Mouse (Mus musculus): Measurements from ENCODE around the gene Vgll3.

Vgll3 gene

DNA sequence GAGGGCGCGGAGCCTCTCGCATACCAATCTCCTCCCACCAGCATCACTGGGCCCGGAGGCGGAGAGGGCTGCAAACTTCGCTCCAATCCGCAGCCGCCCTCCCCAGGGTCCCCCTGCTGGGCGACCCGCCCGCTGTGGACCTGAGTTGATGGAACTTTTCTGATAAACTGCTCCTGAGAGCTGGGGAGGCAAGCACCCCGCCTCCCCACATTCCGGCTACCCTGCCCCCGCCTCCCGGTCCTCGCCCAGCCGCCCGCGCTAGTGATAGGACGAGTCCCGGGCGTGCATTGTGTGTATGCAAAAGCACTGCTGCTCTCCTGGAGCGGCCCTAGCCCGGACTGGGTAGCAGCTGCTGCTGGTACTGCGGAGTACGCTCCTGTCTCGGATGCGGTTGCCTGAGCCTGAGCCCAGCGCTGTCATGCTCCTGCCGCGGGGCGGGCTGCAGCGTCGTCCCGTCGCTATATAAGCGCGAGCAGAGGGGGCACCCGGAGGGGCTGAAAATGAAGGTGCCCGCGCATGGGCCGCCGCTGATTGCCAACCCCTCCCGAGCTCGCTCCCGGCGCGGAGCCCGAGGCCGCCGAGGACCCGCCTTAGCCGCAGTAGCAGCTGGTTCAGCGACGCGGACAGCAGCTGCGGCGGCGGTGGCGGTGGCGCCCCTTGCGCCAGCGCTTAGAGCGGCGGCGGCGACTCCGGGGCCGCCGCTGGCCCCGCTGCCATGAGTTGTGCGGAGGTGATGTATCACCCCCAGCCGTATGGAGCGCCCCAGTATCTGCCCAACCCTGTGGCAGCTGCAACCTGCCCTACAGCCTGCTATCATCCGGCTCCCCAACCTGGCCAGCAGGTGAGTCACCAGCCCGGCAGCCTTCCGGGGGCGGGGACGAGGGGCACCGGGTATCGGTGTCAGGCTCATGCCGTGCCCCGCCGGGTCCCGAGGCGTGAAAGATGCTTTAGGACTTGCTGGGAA is at the start of gene Vgll3:
Gene Vgll3, plus strand, starts transcription at position 340 of the 964 bp plus-strand sequence.
- POLR2A ChIA-PET: interaction anchor here in 3 of 4 experiments (1.0 to 1.4 kb wide), 4 partner anchors 9 to 256 kb away, joined by 3 to 4 read pairs (median 3); no protein-coding TSS in a partner anchor
- CTCF ChIA-PET: interaction anchor here in 1 of 4 experiments (1.3 kb wide), 1 partner anchor 13 kb away, joined by 4 read pairs; no protein-coding TSS in a partner anchor

DNA sequence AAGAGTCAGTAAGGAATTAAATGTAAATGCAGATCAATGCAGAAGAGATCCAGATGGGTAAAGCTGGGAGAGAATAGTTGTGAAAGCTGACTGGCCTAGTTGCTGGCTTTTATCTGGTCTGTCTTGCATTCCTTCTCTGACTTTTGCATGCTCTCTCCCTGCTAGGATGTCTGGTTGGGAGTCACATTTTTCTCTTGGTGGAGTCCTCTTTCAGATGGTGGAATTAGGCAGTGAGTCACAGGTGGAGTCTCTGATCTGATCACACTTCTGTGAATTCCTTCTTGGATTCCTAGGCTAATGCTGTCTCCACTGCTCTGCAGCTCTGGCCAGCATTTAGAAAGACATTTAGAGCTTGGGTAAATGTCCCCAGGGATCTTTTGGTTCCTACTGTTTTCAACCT is 49.1 kb upstream of the Vgll3 start:
- CTCF ChIA-PET: no interaction called here
- POLR2A ChIA-PET: no interaction called here

DNA sequence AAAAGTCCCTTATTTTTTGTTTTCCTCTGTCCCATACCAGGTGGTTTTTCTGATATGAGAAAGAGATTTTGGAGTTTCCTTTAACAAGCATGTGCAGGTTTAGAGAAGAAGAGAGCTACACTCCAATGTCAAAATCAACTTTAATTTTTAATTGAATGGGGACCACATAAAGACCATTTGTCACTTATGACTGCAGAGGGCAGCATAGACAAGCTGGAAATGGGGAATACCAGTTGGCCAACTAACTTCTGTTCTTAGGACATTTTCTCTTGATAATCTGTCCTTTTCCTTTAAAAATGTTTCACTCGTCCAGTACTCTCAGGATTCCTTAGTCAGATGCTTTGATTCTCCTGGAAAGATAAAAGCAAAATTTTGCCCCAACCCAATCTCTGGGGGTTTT is 29.1 kb upstream of the Vgll3 start:
- ChIA-PET CTCF (interaction anchor here in 1 of 4 experiments (0.6 to 0.7 kb wide), 2 partner anchors 218 to 220 kb away, joined by 3 to 5 read pairs; no protein-coding TSS in a partner anchor), POLR2A (no interaction called here)

DNA sequence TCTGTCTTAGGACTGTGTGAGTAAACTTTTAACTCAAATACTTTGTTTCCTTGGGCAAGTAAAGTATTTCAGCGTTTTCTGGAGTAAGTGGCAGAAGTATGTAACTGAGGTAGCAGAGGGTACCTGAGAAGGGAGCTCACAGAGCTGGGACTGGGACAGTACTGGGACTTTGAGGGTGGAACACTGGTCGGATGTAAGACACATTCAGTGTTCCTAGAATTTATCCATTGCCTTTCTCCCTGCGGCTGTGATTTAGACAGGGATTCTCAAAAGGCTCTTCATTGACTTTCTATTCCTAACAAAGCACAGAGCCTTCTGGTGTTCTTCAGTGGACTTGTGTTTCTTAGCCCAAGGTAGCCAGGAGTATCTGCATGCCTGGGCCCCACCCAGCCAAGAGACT is 1.0 kb downstream of the Vgll3 start:
- POLR2A ChIA-PET: interaction anchor here in 2 of 4 experiments (1.0 to 1.4 kb wide), 3 partner anchors 8 to 257 kb away, joined by 3 to 4 read pairs (median 3); no protein-coding TSS in a partner anchor
- CTCF ChIA-PET: interaction anchor here in 1 of 4 experiments (1.3 kb wide), 1 partner anchor 12 kb away, joined by 4 read pairs; no protein-coding TSS in a partner anchor

DNA sequence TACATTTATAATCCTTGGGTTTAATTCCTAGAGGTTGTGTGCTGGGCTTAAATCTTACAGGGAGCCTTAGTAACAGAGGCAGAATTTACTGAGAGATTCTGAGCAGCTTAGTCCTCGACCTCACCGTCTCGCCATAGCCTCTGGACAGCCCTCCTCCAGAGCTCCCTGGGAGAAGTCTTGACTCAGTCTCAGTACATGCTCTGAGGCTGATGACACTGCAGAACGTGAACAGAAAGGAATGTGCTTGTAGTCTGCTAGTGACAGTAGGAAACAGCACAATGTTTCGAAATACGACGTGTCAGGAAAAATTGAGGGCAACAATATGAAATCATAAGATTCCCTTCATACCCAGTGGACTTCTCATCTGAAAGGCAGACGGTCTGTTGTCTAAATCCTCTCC is 3.7 kb downstream of the Vgll3 start:
- POLR2A ChIA-PET: interaction anchor here in 1 of 4 experiments (0.5 kb wide), 1 partner anchor 191 kb away, joined by 5 read pairs; no protein-coding TSS in a partner anchor
- CTCF ChIA-PET: no interaction called here

DNA sequence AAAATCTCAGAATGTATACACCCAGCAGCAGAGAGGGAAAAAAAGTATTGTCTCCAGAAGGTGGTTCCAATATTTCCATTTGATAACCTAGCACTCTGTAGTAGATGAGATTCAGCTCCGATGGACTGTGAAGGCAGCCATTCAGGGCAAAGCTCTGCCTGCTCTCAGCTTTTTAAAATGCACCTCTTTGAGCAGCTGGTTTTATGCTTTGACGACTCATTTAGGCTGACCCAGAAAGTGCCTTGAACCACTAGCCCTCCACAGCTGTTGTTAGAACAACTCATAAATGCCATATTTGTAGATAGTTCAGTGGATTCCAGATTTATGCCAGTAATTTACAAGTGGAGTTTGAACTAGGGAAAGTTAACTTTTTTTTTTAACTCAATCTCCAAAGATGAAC is 5.7 kb downstream of the Vgll3 start:
- ChIA-PET CTCF (no interaction called here), POLR2A (no interaction called here)

DNA sequence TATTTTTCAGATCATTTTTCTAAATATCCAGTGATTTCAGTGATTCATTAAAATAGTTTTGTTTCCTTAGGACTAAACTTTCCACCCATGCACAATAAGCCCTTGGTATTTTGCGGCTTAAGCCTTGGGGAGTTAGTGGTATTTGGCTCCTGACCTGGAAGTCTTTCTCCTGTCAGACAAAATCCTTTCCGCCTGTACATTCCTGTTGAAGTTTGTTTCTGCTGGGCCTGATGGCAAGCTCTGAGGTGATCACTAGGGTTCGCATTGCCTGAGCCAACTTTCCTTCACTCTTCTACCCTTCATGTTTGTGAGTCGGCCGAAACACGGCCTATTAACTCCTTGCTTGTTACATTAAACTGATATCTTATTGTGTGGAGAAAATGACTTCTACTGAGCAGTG is 8.7 kb downstream of the Vgll3 start:
- CTCF ChIA-PET: no interaction called here
- POLR2A ChIA-PET: interaction anchor here in 1 of 4 experiments (1.5 kb wide), 1 partner anchor 8 kb away, joined by 3 read pairs; the partner anchor contains the start of gene Vgll3

DNA sequence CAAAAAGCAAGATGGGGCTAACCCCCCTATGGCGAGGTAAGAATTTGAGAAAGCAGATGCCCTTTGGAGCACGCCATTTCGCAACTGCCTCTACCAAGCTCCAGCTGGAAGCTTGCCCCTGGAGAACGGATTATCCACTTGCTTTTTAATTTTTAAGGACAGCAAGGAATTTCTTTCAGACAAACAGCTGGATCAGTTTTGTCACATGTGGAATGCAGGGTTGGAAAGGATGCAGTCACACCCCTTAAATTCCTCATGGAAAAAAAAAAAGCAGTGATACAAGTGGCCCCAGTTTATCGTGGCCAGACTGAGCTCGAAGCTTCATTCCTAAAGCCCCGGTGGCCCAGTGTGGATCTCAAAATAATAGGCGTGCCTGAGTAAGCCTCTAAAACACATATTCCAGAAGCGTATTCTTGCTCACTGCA is 13.1 kb downstream of the Vgll3 start:
- ChIA-PET POLR2A (no interaction called here), CTCF (interaction anchor here in 2 of 4 experiments (0.6 to 1.1 kb wide), 2 partner anchors 13 to 23 kb away, joined by 4 read pairs; partner anchors contain the start of gene Vgll3 (in 1 of the 2))

DNA sequence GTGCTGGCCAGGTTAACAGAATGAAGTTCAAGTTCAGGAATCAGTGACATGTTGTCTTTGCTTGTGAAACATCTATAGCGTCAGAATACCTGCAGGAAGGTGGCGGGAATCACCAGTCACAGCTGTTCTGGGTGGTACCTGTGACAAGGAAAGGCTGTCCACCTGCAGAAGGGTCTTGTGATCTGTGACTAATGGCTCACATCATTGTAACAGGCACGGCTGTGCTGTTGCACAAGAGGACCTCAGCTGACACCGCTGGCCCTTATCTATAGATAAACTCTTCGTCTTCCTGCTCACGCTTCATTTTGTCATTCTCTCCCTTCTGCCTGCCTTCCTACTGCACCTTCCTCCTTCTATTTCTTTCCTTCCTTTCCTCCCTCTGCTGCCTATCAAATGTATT is 14.0 kb downstream of the Vgll3 start:
- CTCF ChIA-PET: no interaction called here

DNA sequence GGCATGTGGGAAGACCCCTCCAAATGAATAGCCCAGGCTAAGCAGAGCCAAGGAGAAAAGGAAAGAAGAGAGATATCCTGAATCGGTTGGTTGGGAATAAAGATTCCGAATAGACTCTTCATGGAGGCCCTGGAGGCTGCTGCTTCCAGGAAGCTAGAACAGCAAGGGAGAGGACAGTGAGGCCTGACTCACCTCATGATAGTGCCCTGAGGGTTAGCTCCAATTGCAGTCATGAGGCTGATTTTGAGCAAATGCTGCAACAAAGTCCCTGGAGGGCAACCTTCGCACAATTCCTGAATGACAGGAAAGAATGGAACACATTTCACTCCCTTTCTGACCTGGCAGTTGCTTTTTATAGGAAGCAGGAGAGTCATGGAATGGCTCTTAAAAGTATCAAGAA is 19.7 kb downstream of the Vgll3 start:
- ChIA-PET POLR2A (interaction anchor here in 1 of 4 experiments (0.9 kb wide), 1 partner anchor 19 kb away, joined by 3 read pairs; the partner anchor contains the start of gene Vgll3), CTCF (no interaction called here)

More for the DNA sequence above, 14.0 kb downstream of the Vgll3 start:
- POLR2A ChIA-PET: interaction anchor here in 1 of 4 experiments (0.6 kb wide), 1 partner anchor 314 kb away, joined by 3 read pairs; no protein-coding TSS in a partner anchor

DNA sequence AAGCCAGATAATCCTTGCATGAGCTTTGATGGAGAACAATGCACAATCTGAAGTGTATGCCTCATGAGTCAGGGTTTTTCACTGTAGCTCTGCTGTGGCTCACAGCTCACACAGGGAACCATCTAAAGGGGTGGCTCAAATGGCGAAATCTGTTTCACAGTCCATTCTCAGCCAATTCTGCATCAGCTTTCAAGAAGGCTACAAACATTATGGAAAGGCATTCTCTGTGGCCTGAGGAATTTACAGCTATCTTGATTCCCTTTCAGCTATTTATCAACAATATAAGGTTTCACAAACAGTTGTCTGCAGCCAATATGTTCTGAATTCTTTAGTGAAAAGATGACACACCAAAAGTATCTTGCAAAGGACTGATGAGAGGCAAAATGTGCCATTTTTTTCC is 35.1 kb downstream of the Vgll3 start:
- CTCF ChIA-PET: no interaction called here
- POLR2A ChIA-PET: no interaction called here

DNA sequence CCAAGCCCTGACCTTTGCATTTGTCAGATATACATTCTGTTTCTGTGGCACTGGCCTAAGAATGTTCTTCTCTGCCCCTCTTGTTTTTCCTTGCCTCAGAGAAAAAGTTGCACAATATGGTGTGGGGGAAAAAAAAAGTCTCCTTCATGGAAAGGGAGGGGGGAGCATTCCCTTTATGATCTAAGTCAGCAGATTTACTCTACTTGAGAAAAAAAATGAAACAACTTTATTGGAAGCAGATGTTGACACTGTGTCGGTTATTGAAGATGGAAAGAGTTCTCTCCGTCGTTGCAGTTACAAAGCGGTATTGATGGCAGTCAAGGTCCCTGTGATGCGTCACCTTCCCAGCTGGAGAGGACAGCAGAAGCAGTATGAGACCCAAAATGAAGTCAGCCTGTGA is 49.4 kb downstream of the Vgll3 start:
- ChIA-PET CTCF (no interaction called here), POLR2A (no interaction called here)

DNA sequence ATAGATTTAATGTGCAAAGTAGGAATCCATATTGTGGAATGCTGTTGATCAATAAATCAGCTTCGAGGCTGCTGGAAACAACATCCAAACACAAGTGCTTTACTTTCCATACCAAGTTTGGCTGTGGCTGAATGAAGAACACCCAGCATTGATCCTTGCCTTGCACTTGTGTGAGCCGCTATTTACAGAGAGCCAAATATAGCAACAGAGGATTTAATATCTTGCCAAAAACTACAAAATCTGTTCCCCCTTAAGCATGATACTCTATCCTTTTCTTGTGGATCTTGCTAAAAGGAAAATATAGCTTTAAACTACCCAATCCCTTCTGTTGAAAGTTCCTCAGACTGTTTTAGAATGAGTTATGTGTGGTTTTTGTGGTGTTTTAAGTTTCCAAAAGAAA is 52.9 kb downstream of the Vgll3 start:
- ChIA-PET CTCF (no interaction called here), POLR2A (no interaction called here)

DNA sequence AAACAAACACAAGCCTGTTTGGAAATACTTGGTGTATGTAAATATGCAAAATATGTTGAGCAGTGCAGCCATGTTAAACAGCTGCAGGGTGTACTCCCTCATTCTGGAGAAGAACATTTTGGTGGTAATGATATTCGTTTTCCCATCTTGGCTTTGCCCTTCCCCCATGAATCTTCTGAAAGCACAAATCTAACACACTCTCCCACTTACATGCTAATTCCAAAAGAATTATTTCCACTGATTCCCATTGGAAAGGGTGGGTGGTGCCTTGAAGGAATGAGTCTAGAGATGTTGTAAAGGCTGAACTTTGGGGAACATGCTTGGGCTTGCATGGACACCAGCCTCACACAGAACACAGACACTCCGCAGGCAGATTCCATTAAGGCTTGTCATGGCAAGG is 53.9 kb downstream of the Vgll3 start:
- ChIA-PET CTCF (no interaction called here), POLR2A (no interaction called here)

DNA sequence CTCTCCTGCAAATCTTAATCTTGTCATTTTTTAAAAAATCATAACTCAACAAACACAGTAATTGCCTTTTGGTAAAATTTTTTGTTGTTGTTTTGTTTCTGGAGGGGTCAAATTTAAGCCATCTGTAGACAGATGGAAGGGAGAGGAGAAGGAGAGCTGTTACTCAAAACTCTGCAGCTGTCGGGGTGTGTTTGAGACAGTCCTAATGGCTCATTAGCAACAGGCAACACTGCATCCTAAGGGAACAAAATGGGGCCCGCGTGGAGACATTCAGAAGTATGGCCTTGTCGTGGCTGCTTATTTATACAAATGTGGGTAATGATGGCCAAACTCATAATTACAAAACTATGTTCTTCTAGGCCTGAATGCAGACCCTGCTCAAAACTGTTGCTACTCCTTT is 73.9 kb downstream of the Vgll3 start:
- CTCF ChIA-PET: no interaction called here
- POLR2A ChIA-PET: no interaction called here

All from embryonic stem cell, embryonic (primary cell).